Mouse (Mus musculus) ZHBTc4 (cell line): ENCODE results near the gene Tpi1.
A peak's percentile ranks its signal among the peaks of the same experiment; 100 is the strongest.

Experiments
- DNase-seq: peaks from one replicate; pipeline ENCODE4 v3.0.0-alpha.2; 2011; ENCODE audit warnings: low read depth, low spot score

Gene Tpi1

GRCm38 (mm10) chr6:124779222-124779983 lies 34.7 kb downstream of the Tpi1 start, which contains the start of gene Lrrc23:
Gene Lrrc23, minus strand, starts transcription at chr6:124779727.
- peak; percentile 75 for DNase-seq

- no peak for DNase-seq
Measured at GRCm38 (mm10) chr6:124770511-124770910, 43.6 kb downstream of the Tpi1 start.

- no peak for DNase-seq
Measured at GRCm38 (mm10) chr6:124770013-124770412, 44.1 kb downstream of the Tpi1 start.

- peak; percentile 62 for DNase-seq
Measured at GRCm38 (mm10) chr6:124769101-124769765, 44.9 kb downstream of the Tpi1 start, which contains the start of gene Eno2. Gene Eno2, minus strand, starts transcription at chr6:124769673.

GRCm38 (mm10) chr6:124768704-124769044 lies 45.4 kb downstream of the Tpi1 start:
- no peak for DNase-seq

- DNase-seq: peak; percentile 81
Measured at GRCm38 (mm10) chr6:124767920-124768703, 46.0 kb downstream of the Tpi1 start.

- DNase-seq: no peak
Measured at GRCm38 (mm10) chr6:124767536-124767919, 46.6 kb downstream of the Tpi1 start.

GRCm38 (mm10) chr6:124765951-124766350 lies 48.1 kb downstream of the Tpi1 start:
- DNase-seq: no peak
